Mouse (Mus musculus): Measurements from ENCODE around the gene Vmn1r132. TPM values are rescaled to one million over a fixed set of nuclear protein-coding genes. Genes with fewer than 3 reads are reported as not detected.
"Not testable (repeated sequence)": the region's sequence is repeated elsewhere in the genome, so short reads cannot be mapped to it uniquely, and the experiment has no call there.

The Vmn1r132 gene
- polyA plus RNA-seq (2012; rRNA removed) = not detected in 2 replicates

DNA sequence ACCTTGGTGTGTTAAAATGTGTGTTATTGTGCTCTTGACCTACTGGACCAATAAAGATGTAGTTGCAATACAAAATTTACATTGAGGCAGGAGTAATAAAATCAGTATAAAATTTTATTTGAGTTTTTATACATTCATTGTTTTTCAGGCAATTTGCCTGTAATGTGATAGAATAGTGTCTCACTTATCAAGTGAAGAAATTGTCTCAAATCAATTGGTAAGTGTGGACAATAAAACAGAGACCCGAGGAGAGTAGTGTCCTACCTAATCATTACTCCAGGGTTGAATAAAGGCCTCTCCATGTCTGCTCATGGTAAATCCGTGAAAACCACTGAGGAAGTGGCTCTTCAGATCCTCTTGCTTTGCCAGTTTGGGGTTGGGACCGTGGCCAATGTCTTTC is at the start of gene Vmn1r132:
Gene Vmn1r132 (plus strand): TSS at position 301 of the 400 bp plus-strand sequence.
- not testable (repeated sequence) for H3K27me3 ChIP-seq (ENCODE audit: control insufficient read depth, insufficient read depth, low read length); H3K36me3 ChIP-seq (ENCODE audit: control insufficient read depth, insufficient read depth, low read length)

More for the DNA sequence above, at the start of gene Vmn1r132:
- not testable (repeated sequence) for H3K4me1 ChIP-seq (ENCODE audit: control insufficient read depth, insufficient read depth, low read length); H3K4me3 ChIP-seq (ENCODE audit: control insufficient read depth, low read depth, low read length); H3K27ac ChIP-seq (ENCODE audit: control insufficient read depth, insufficient read depth, low read depth, low read length)

Other genes with a start within 250 kb of the Vmn1r132 start
- not detected in 2 replicates for gene Gm6882, start 181.3 kb upstream of the Vmn1r132 start, polyA plus RNA-seq (2012; rRNA removed)
- gene Vmn1r130, start 102.3 kb upstream of the Vmn1r132 start, polyA plus RNA-seq (2012; rRNA removed) = not detected in 2 replicates
- not detected in 2 replicates for gene Vmn1r131, start 68.0 kb upstream of the Vmn1r132 start, polyA plus RNA-seq (2012; rRNA removed)
- not detected in 2 replicates for gene Gm4175, start 147.4 kb downstream of the Vmn1r132 start, polyA plus RNA-seq (2012; rRNA removed)
- gene Gm4177, start 182.6 kb downstream of the Vmn1r132 start, polyA plus RNA-seq (2012; rRNA removed) = not detected in 2 replicates
- gene Vmn1r135, start 218.3 kb downstream of the Vmn1r132 start, polyA plus RNA-seq (2012; rRNA removed) = not detected in 2 replicates
- not detected in 2 replicates for gene Gm5725, start 230.2 kb downstream of the Vmn1r132 start, polyA plus RNA-seq (2012; rRNA removed)

All from testis, adult 2 months (tissue).